Mouse (Mus musculus): ENCODE results near the gene Ergic3. TPM values are rescaled to one million over a fixed set of nuclear protein-coding genes. Genes with fewer than 3 reads are reported as not detected.

The Ergic3 gene
- total RNA-seq, 2 experiments from 2014 or later: 54.6 to 193 TPM

GRCm38 (mm10) chr2:156065099-156066041 is 57.5 kb downstream of the Ergic3 start, which contains the start of gene Spag4:
Spag4 (plus strand) TSS chr2:156065175.
- ATAC-seq (ENCODE audit: poor library complexity, severe bottlenecking): peak; percentile 72

DNA sequence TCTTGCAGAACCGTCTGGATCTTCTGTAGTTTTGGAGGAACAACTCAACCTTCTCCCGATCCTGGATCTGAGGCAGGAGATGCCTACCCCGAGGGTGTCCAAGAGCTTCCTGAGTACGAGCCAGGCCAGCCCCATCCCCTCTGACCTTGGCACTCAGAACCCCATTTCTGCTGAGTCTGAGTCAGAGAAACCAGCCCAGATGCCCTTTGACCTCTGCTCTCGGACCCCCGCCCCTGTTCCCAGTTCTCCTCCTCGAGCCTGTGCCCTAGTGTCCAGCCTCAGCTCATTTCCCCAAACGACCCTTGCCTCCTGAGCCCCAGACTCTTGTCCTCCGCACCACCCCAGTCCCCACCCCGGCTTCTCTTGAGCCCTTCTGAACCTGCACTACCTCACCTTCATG is 58.3 kb downstream of the Ergic3 start:
- ATAC-seq (ENCODE audit: poor library complexity, severe bottlenecking): no peak

Other genes with a start within 250 kb of the Ergic3 start
- not detected in 2 replicates for gene Mmp24, start 232.7 kb upstream of the Ergic3 start, total RNA-seq (2015)
- gene Mmp24, start 232.7 kb upstream of the Ergic3 start, total RNA-seq (2017): 0.07 and 0.65 TPM in 2 replicates
- 14.4 and 17.5 TPM in 2 replicates for gene BC029722, start 188.6 kb upstream of the Ergic3 start, total RNA-seq (2015)
- 12.5 and 14.9 TPM in 2 replicates for gene BC029722, start 188.6 kb upstream of the Ergic3 start, total RNA-seq (2017)
- gene Eif6, start 181.1 kb upstream of the Ergic3 start, total RNA-seq (2015): 154 and 164 TPM in 2 replicates
- 31.6 and 60.8 TPM in 2 replicates for gene Eif6, start 181.1 kb upstream of the Ergic3 start, total RNA-seq (2017)
- gene Fam83c, start 173.2 kb upstream of the Ergic3 start, total RNA-seq (2015): not detected in 2 replicates
- gene Fam83c, start 173.2 kb upstream of the Ergic3 start, total RNA-seq (2017): not detected in 2 replicates
- gene Uqcc1, start 77.7 kb upstream of the Ergic3 start, total RNA-seq (2015): 17.4 and 28.7 TPM in 2 replicates
- 38.4 and 49.2 TPM in 2 replicates for gene Uqcc1, start 77.7 kb upstream of the Ergic3 start, total RNA-seq (2017)
- not detected in 2 replicates for gene Gm15557, start 67.3 kb upstream of the Ergic3 start, total RNA-seq (2015)
- gene Gm15557, start 67.3 kb upstream of the Ergic3 start, total RNA-seq (2017): not detected in 2 replicates
- not detected in 2 replicates for gene Gdf5, start 62.7 kb upstream of the Ergic3 start, total RNA-seq (2015)
- gene Gdf5, start 62.7 kb upstream of the Ergic3 start, total RNA-seq (2017): not detected in 2 replicates
- gene Cep250, start 51.6 kb upstream of the Ergic3 start, total RNA-seq (2015): 8.9 and 14.5 TPM in 2 replicates
- 37.9 and 38.1 TPM in 2 replicates for gene Cep250, start 51.6 kb upstream of the Ergic3 start, total RNA-seq (2017)
- gene 6430550D23Rik, start 68 bp upstream of the Ergic3 start, total RNA-seq (2015): 0.20 and 0.57 TPM in 2 replicates
- 0.11 and 0.81 TPM in 2 replicates for gene 6430550D23Rik, start 68 bp upstream of the Ergic3 start, total RNA-seq (2017)
- not detected in 2 replicates for gene Fer1l4, start 44.9 kb downstream of the Ergic3 start, total RNA-seq (2015)
- gene Fer1l4, start 44.9 kb downstream of the Ergic3 start, total RNA-seq (2017): not detected in 2 replicates
- 0.30 and 0.31 TPM in 2 replicates for gene Spag4, start 57.1 kb downstream of the Ergic3 start, total RNA-seq (2015)
- gene Spag4, start 57.1 kb downstream of the Ergic3 start, total RNA-seq (2017): 0.07 and 2.1 TPM in 2 replicates
- 56.5 and 58.3 TPM in 2 replicates for gene Cpne1, start 103.9 kb downstream of the Ergic3 start, total RNA-seq (2015)
- gene Cpne1, start 103.9 kb downstream of the Ergic3 start, total RNA-seq (2017): 30.2 and 31.1 TPM in 2 replicates
- 23.9 and 34.5 TPM in 2 replicates for gene Rbm12, start 103.9 kb downstream of the Ergic3 start, total RNA-seq (2015)
- gene Rbm12, start 103.9 kb downstream of the Ergic3 start, total RNA-seq (2017): 31.8 and 39.9 TPM in 2 replicates
- 0.38 and 6.3 TPM in 2 replicates for gene Gm28036, start 119.0 kb downstream of the Ergic3 start, total RNA-seq (2015)
- gene Gm28036, start 119.0 kb downstream of the Ergic3 start, total RNA-seq (2017): 25.2 and 25.8 TPM in 2 replicates
- gene Romo1, start 136.0 kb downstream of the Ergic3 start, total RNA-seq (2015): 53.8 and 63.6 TPM in 2 replicates
- 10.0 and 11.0 TPM in 2 replicates for gene Romo1, start 136.0 kb downstream of the Ergic3 start, total RNA-seq (2017)
- 32.8 and 37.4 TPM in 2 replicates for gene Nfs1, start 136.1 kb downstream of the Ergic3 start, total RNA-seq (2015)
- 21.3 and 22.0 TPM in 2 replicates for gene Nfs1, start 136.1 kb downstream of the Ergic3 start, total RNA-seq (2017)
- 443 and 462 TPM in 2 replicates for gene Rbm39, start 172.2 kb downstream of the Ergic3 start, total RNA-seq (2015)
- gene Rbm39, start 172.2 kb downstream of the Ergic3 start, total RNA-seq (2017): 508 and 552 TPM in 2 replicates
- gene Phf20, start 188.4 kb downstream of the Ergic3 start, total RNA-seq (2015): 25.9 and 34.6 TPM in 2 replicates
- 27.1 and 55.5 TPM in 2 replicates for gene Phf20, start 188.4 kb downstream of the Ergic3 start, total RNA-seq (2017)

All from megakaryocyte, adult 5-6 weeks (primary cell).